Mouse (Mus musculus): ENCODE measurements around the gene Lurap1.

GRCm38 (mm10) chr4:116097211-116097610 lies 53.9 kb downstream of the Lurap1 start:
- TF ChIP-seq CTCF (IDR thresholded peaks at IDR 0.05; ENCODE audit: extremely low read depth, insufficient read depth, insufficient read length, insufficient replicate concordance) = no peak
- TF ChIP-seq POLR2A (IDR thresholded peaks at IDR 0.05; ENCODE audit: low read depth, low read length) = no peak
